Mouse (Mus musculus): Measurements from ENCODE around the gene Ergic3. TPM values are rescaled to one million over a fixed set of nuclear protein-coding genes. Genes with fewer than 3 reads are reported as not detected.

The Ergic3 gene
- polyA plus RNA-seq, 1 experiment from 2014 or later: 379 TPM

- H3K9ac ChIP-seq (replicated peaks; ENCODE audit: low read length): no peak overlapping the region
- no peak overlapping the region for H3K4me3 ChIP-seq (replicated peaks; ENCODE audit: low read depth, low read length)
- no peak for DNase-seq
- no peaks in the 10 kb centered on the region for H3K9me3 ChIP-seq (ENCODE audit: control insufficient read depth, low read length)
- H3K27me3 ChIP-seq (ENCODE audit: control insufficient read depth, insufficient read depth, low read length): no peaks in the 10 kb centered on the region
- no peak overlapping the region for H3K27ac ChIP-seq (replicated peaks; ENCODE audit: low read depth, low read length)
- no peak for ATAC-seq (ENCODE audit: low FRiP score, low TSS enrichment)
- H3K4me2 ChIP-seq (ENCODE audit: low read length): no peak overlapping the region
- 97% methylated on average over 6 of the region's 6 CpGs for WGBS
- no peaks in the 10 kb centered on the region for H3K4me1 ChIP-seq (ENCODE audit: control insufficient read depth, insufficient read depth, low read length)
- peaks cover 98% of the 10 kb centered on the region for H3K36me3 ChIP-seq (ENCODE audit: control insufficient read depth, insufficient read depth, low read length)
Observed at GRCm38 (mm10) chr2:155987131-155987530, 20.7 kb upstream of the Ergic3 start.

- WGBS: 78% methylated on average over 4 of the region's 4 CpGs
Observed at GRCm38 (mm10) chr2:155989085-155989484, 18.8 kb upstream of the Ergic3 start.

GRCm38 (mm10) chr2:155991151-155991550 is 16.7 kb upstream of the Ergic3 start:
- WGBS: 95% methylated on average over 10 of the region's 10 CpGs
- Histone ChIP-seq H3K9me3 (ENCODE audit: control insufficient read depth, low read length) (no peaks in the 10 kb centered on the region), H3K4me2 (ENCODE audit: low read length) (no peak overlapping the region), H3K27me3 (ENCODE audit: control insufficient read depth, insufficient read depth, low read length) (no peaks in the 10 kb centered on the region), H3K36me3 (ENCODE audit: control insufficient read depth, insufficient read depth, low read length) (peaks cover 98% of the 10 kb centered on the region), H3K4me3 (replicated peaks; ENCODE audit: low read depth, low read length) (no peak overlapping the region), H3K9ac (replicated peaks; ENCODE audit: low read length) (no peak overlapping the region), H3K27ac (replicated peaks; ENCODE audit: low read depth, low read length) (no peak overlapping the region), H3K4me1 (ENCODE audit: control insufficient read depth, insufficient read depth, low read length) (no peaks in the 10 kb centered on the region)
- DNase-seq: no peak
- ATAC-seq (ENCODE audit: low FRiP score, low TSS enrichment): no peak

More at GRCm38 (mm10) chr2:155989085-155989484, 18.8 kb upstream of the Ergic3 start:
- ATAC-seq (ENCODE audit: low FRiP score, low TSS enrichment): no peak
- H3K27ac ChIP-seq (replicated peaks; ENCODE audit: low read depth, low read length): no peak overlapping the region
- no peaks in the 10 kb centered on the region for H3K4me1 ChIP-seq (ENCODE audit: control insufficient read depth, insufficient read depth, low read length)
- no peak overlapping the region for H3K4me2 ChIP-seq (ENCODE audit: low read length)
- no peak overlapping the region for H3K9ac ChIP-seq (replicated peaks; ENCODE audit: low read length)
- no peak overlapping the region for H3K4me3 ChIP-seq (replicated peaks; ENCODE audit: low read depth, low read length)
- H3K9me3 ChIP-seq (ENCODE audit: control insufficient read depth, low read length): no peaks in the 10 kb centered on the region
- peaks cover 98% of the 10 kb centered on the region for H3K36me3 ChIP-seq (ENCODE audit: control insufficient read depth, insufficient read depth, low read length)
- no peak for DNase-seq
- no peaks in the 10 kb centered on the region for H3K27me3 ChIP-seq (ENCODE audit: control insufficient read depth, insufficient read depth, low read length)

- no peaks in the 10 kb centered on the region for H3K27me3 ChIP-seq (ENCODE audit: control insufficient read depth, insufficient read depth, low read length)
- no peaks in the 10 kb centered on the region for H3K9me3 ChIP-seq (ENCODE audit: control insufficient read depth, low read length)
- WGBS: 83% methylated on average over 14 of the region's 14 CpGs
- ATAC-seq (ENCODE audit: low FRiP score, low TSS enrichment) (no peak), DNase-seq (peak; percentile 12)
- H3K4me1 ChIP-seq (ENCODE audit: control insufficient read depth, insufficient read depth, low read length): no peaks in the 10 kb centered on the region
- no peak overlapping the region for H3K4me3 ChIP-seq (replicated peaks; ENCODE audit: low read depth, low read length)
- H3K27ac ChIP-seq (replicated peaks; ENCODE audit: low read depth, low read length): no peak overlapping the region
- H3K9ac ChIP-seq (replicated peaks; ENCODE audit: low read length): no peak overlapping the region
- peaks cover 100% of the 10 kb centered on the region for H3K36me3 ChIP-seq (ENCODE audit: control insufficient read depth, insufficient read depth, low read length)
- no peak overlapping the region for H3K4me2 ChIP-seq (ENCODE audit: low read length)
Observed at GRCm38 (mm10) chr2:155991863-155992321, 16.0 kb upstream of the Ergic3 start.

GRCm38 (mm10) chr2:156005393-156005792 is 2.5 kb upstream of the Ergic3 start:
- Histone ChIP-seq H3K4me2 (ENCODE audit: low read length) (no peak overlapping the region), H3K36me3 (ENCODE audit: control insufficient read depth, insufficient read depth, low read length) (peaks cover 9% of the 10 kb centered on the region), H3K27ac (replicated peaks; ENCODE audit: low read depth, low read length) (no peak overlapping the region), H3K27me3 (ENCODE audit: control insufficient read depth, insufficient read depth, low read length) (no peaks in the 10 kb centered on the region), H3K4me3 (replicated peaks; ENCODE audit: low read depth, low read length) (no peak overlapping the region), H3K9ac (replicated peaks; ENCODE audit: low read length) (no peak overlapping the region), H3K9me3 (ENCODE audit: control insufficient read depth, low read length) (no peaks in the 10 kb centered on the region), H3K4me1 (ENCODE audit: control insufficient read depth, insufficient read depth, low read length) (peaks cover 6% of the 10 kb centered on the region)
- ATAC-seq (ENCODE audit: low FRiP score, low TSS enrichment) (no peak), DNase-seq (no peak)
- 89% methylated on average over 4 of the region's 4 CpGs for WGBS

- Histone ChIP-seq H3K4me3 (replicated peaks; ENCODE audit: low read depth, low read length) (no peak overlapping the region), H3K9me3 (ENCODE audit: control insufficient read depth, low read length) (no peaks in the 10 kb centered on the region), H3K27ac (replicated peaks; ENCODE audit: low read depth, low read length) (no peak overlapping the region), H3K36me3 (ENCODE audit: control insufficient read depth, insufficient read depth, low read length) (peaks cover 73% of the 10 kb centered on the region), H3K4me2 (ENCODE audit: low read length) (no peak overlapping the region), H3K9ac (replicated peaks; ENCODE audit: low read length) (no peak overlapping the region), H3K27me3 (ENCODE audit: control insufficient read depth, insufficient read depth, low read length) (no peaks in the 10 kb centered on the region), H3K4me1 (ENCODE audit: control insufficient read depth, insufficient read depth, low read length) (no peaks in the 10 kb centered on the region)
- ATAC-seq (ENCODE audit: low FRiP score, low TSS enrichment) (no peak), DNase-seq (no peak)
- 92% methylated on average over 3 of the region's 3 CpGs for WGBS
Observed at GRCm38 (mm10) chr2:156018106-156018505, 10.3 kb downstream of the Ergic3 start.

- ATAC-seq (ENCODE audit: low FRiP score, low TSS enrichment): no peak
- Histone ChIP-seq H3K9me3 (ENCODE audit: control insufficient read depth, low read length) (no peaks in the 10 kb centered on the region), H3K36me3 (ENCODE audit: control insufficient read depth, insufficient read depth, low read length) (peaks cover 42% of the 10 kb centered on the region), H3K4me2 (ENCODE audit: low read length) (no peak overlapping the region), H3K4me1 (ENCODE audit: control insufficient read depth, insufficient read depth, low read length) (no peaks in the 10 kb centered on the region), H3K27ac (replicated peaks; ENCODE audit: low read depth, low read length) (no peak overlapping the region), H3K4me3 (replicated peaks; ENCODE audit: low read depth, low read length) (no peak overlapping the region), H3K27me3 (ENCODE audit: control insufficient read depth, insufficient read depth, low read length) (no peaks in the 10 kb centered on the region), H3K9ac (replicated peaks; ENCODE audit: low read length) (no peak overlapping the region)
- DNase-seq: no peak
- WGBS: 89% methylated on average over 8 of the region's 8 CpGs
Observed at GRCm38 (mm10) chr2:156021219-156021618, 13.4 kb downstream of the Ergic3 start.

GRCm38 (mm10) chr2:156021765-156022164 is 13.9 kb downstream of the Ergic3 start:
- H3K27me3 ChIP-seq (ENCODE audit: control insufficient read depth, insufficient read depth, low read length): no peaks in the 10 kb centered on the region
- DNase-seq (no peak), ATAC-seq (ENCODE audit: low FRiP score, low TSS enrichment) (no peak)
- no peak overlapping the region for H3K27ac ChIP-seq (replicated peaks; ENCODE audit: low read depth, low read length)
- H3K9ac ChIP-seq (replicated peaks; ENCODE audit: low read length): no peak overlapping the region
- peaks cover 37% of the 10 kb centered on the region for H3K36me3 ChIP-seq (ENCODE audit: control insufficient read depth, insufficient read depth, low read length)
- WGBS: 92% methylated on average over 2 of the region's 2 CpGs
- no peaks in the 10 kb centered on the region for H3K4me1 ChIP-seq (ENCODE audit: control insufficient read depth, insufficient read depth, low read length)
- no peak overlapping the region for H3K4me2 ChIP-seq (ENCODE audit: low read length)
- H3K4me3 ChIP-seq (replicated peaks; ENCODE audit: low read depth, low read length): no peak overlapping the region
- H3K9me3 ChIP-seq (ENCODE audit: control insufficient read depth, low read length): no peaks in the 10 kb centered on the region

GRCm38 (mm10) chr2:156025482-156025881 is 17.6 kb downstream of the Ergic3 start:
- Histone ChIP-seq H3K27ac (replicated peaks; ENCODE audit: low read depth, low read length) (no peak overlapping the region), H3K9me3 (ENCODE audit: control insufficient read depth, low read length) (no peaks in the 10 kb centered on the region), H3K4me1 (ENCODE audit: control insufficient read depth, insufficient read depth, low read length) (no peaks in the 10 kb centered on the region), H3K4me3 (replicated peaks; ENCODE audit: low read depth, low read length) (no peak overlapping the region), H3K4me2 (ENCODE audit: low read length) (no peak overlapping the region), H3K9ac (replicated peaks; ENCODE audit: low read length) (no peak overlapping the region), H3K27me3 (ENCODE audit: control insufficient read depth, insufficient read depth, low read length) (no peaks in the 10 kb centered on the region), H3K36me3 (ENCODE audit: control insufficient read depth, insufficient read depth, low read length) (0 out of 2 replicates have a peak, but pooled peaks cover 2% of the 10 kb centered on the region)
- DNase-seq (peak; percentile 13), ATAC-seq (ENCODE audit: low FRiP score, low TSS enrichment) (no peak)
